Mouse (Mus musculus): ENCODE results near the gene Vps45. TPM values are rescaled to one million over a fixed set of nuclear protein-coding genes. Genes with fewer than 3 reads are reported as not detected.

Gene Vps45
- polyA plus RNA-seq, 1 experiment = 20.1 TPM

DNA sequence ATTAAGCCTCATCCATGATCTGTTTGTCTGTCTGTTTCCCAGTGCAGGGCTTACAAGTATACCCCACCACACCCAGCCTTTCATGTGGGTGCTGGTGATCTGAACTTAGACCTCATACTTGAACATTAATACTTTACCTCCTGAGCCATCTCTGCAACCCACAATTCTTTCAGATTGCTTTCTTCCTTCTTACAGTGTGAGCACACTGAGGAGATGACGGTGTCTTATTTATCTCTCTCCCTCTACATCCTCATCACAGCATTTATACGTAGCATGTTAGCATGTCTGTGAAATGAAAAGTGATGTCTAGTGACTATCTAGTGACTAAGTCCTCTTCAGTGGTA is 17.6 kb downstream of the Vps45 start:
- Histone ChIP-seq H3K27ac (ENCODE audit: control insufficient read depth, insufficient read depth, low read depth, low read length, poor library complexity) (no peak overlapping the region), H3K4me3 (replicated peaks; ENCODE audit: control insufficient read depth, low read depth, low read length) (no peak overlapping the region), H3K4me1 (ENCODE audit: control insufficient read depth, insufficient read depth, low read length) (no peaks in the 10 kb centered on the region)
- WGBS = 93% methylated on average over 2 of the region's 2 CpGs
- TF ChIP-seq POLR2A (IDR thresholded peaks at IDR 0.05; ENCODE audit: borderline replicate concordance, control insufficient read depth, low read depth, low read length) (no peak), CTCF (IDR thresholded peaks at IDR 0.05; ENCODE audit: control insufficient read depth, insufficient read depth, low read length) (no peak)

DNA sequence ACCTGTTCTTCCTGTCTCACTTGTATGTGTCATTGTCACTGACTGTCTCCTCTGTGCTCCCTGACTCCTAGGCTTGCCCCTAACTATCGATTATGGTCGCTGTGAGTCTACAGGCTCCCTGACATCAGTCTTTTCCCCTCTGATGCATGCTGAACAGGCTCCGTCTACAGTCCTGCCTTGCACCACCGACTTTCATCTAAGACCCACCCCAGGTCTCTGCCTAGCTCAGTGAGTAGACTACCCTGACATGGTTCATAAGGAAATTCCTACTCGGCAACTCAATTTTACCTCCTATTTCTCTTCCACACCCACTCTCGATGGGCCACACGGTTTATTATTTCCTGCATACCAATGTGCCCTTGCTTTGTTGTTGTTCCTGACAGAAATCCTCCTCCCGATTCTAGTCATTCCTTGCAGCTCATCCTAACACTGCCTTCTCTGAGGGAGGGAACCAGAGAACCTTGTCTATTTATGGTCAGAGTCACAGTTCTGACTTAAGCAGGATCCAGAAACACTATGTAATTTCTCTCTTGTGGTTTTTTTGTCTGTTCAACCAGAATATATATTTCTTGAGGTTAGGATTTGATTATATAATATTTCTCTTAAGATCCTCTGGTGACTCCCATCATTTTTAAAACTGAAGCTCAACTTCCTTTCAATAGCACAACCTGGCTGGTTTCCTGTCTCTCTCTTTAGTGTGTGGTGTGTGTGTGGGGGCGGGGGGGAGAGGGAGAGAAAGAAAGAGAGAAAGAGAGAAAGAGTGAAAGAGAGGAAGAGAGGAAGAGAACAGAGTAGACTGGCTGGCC is 18.2 kb downstream of the Vps45 start:
- Histone ChIP-seq H3K4me3 (replicated peaks; ENCODE audit: control insufficient read depth, low read depth, low read length) (no peak overlapping the region), H3K27ac (ENCODE audit: control insufficient read depth, insufficient read depth, low read depth, low read length, poor library complexity) (no peak overlapping the region), H3K4me1 (ENCODE audit: control insufficient read depth, insufficient read depth, low read length) (no peaks in the 10 kb centered on the region)
- TF ChIP-seq POLR2A (IDR thresholded peaks at IDR 0.05; ENCODE audit: borderline replicate concordance, control insufficient read depth, low read depth, low read length) (no peak), CTCF (IDR thresholded peaks at IDR 0.05; ENCODE audit: control insufficient read depth, insufficient read depth, low read length) (no peak)
- 71% methylated on average over 9 of the region's 9 CpGs for WGBS

DNA sequence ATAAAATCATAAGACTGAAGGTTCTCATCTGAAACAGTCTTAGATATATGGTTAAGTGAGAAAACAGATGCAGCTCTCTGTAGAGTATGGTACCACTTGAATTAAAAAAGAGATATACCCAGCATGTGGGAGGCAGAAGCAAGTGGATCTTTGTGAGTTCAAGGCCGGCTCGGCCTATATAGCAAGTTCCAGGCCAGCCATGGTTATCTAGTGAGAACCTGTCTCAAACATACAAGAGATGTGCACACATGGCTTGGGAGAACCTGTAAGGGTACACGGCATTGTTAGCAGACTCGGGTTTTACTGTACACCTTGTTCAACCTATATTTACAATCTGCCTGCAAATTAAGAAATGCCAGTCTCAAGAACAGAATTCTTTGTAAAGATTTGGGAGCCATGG is 19.4 kb downstream of the Vps45 start:
- 86% methylated on average over 4 of the region's 4 CpGs for WGBS
- H3K4me1 ChIP-seq (ENCODE audit: control insufficient read depth, insufficient read depth, low read length) = no peaks in the 10 kb centered on the region
- no peak overlapping the region for H3K4me3 ChIP-seq (replicated peaks; ENCODE audit: control insufficient read depth, low read depth, low read length)
- no peak for TF ChIP-seq CTCF (IDR thresholded peaks at IDR 0.05; ENCODE audit: control insufficient read depth, insufficient read depth, low read length)
- no peak for TF ChIP-seq POLR2A (IDR thresholded peaks at IDR 0.05; ENCODE audit: borderline replicate concordance, control insufficient read depth, low read depth, low read length)
- H3K27ac ChIP-seq (ENCODE audit: control insufficient read depth, insufficient read depth, low read depth, low read length, poor library complexity) = no peak overlapping the region

DNA sequence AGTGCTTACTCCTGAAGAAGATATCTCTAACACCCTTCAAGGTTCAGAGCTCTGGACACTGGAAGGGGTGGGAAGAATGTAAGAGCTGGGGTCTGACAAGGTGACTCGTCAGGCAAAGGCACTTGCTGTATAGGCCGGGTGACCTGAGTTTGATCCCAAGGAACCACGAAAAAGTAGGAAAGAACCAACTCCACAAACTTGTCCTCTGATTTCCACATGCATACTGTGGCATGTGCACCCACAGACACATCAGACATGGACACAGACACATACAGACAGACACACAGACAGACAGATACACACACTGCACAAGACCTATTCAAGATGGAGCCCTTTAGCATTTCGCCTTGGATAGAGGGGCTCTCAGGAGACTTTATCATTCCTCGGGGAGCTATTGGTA is 20.1 kb downstream of the Vps45 start:
- 88% methylated on average over 5 of the region's 5 CpGs for WGBS
- TF ChIP-seq POLR2A (IDR thresholded peaks at IDR 0.05; ENCODE audit: borderline replicate concordance, control insufficient read depth, low read depth, low read length) = no peak
- TF ChIP-seq CTCF (IDR thresholded peaks at IDR 0.05; ENCODE audit: control insufficient read depth, insufficient read depth, low read length) = no peak
- H3K4me3 ChIP-seq (replicated peaks; ENCODE audit: control insufficient read depth, low read depth, low read length) = no peak overlapping the region

DNA sequence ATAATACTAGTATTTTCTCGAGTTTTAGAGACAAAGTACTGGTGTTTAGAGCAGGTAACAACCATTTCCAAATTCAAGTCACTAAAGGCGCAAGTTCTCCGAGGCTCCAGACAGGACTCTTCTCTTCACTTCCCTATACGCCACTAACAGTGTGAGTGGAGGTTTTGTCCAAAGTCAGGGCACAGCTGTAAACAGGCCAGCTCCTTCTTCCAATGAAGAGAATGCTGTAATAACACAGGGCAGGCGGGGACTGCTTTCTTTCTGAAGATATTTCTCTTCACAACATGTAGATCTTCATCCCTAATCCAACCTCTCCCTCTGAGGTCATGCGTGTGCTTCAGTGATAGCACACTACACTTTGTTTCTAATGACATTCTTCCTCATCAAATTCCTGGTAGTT is 21.5 kb downstream of the Vps45 start:
- no peak for TF ChIP-seq POLR2A (IDR thresholded peaks at IDR 0.05; ENCODE audit: borderline replicate concordance, control insufficient read depth, low read depth, low read length)
- no peak for TF ChIP-seq CTCF (IDR thresholded peaks at IDR 0.05; ENCODE audit: control insufficient read depth, insufficient read depth, low read length)
- Histone ChIP-seq H3K27ac (ENCODE audit: control insufficient read depth, insufficient read depth, low read depth, low read length, poor library complexity) (no peak overlapping the region), H3K4me1 (ENCODE audit: control insufficient read depth, insufficient read depth, low read length) (no peaks in the 10 kb centered on the region), H3K4me3 (replicated peaks; ENCODE audit: control insufficient read depth, low read depth, low read length) (no peak overlapping the region)
- 81% methylated on average over 6 of the region's 6 CpGs for WGBS

More for the DNA sequence above, 20.1 kb downstream of the Vps45 start:
- Histone ChIP-seq H3K27ac (ENCODE audit: control insufficient read depth, insufficient read depth, low read depth, low read length, poor library complexity) (no peak overlapping the region), H3K4me1 (ENCODE audit: control insufficient read depth, insufficient read depth, low read length) (no peaks in the 10 kb centered on the region)

DNA sequence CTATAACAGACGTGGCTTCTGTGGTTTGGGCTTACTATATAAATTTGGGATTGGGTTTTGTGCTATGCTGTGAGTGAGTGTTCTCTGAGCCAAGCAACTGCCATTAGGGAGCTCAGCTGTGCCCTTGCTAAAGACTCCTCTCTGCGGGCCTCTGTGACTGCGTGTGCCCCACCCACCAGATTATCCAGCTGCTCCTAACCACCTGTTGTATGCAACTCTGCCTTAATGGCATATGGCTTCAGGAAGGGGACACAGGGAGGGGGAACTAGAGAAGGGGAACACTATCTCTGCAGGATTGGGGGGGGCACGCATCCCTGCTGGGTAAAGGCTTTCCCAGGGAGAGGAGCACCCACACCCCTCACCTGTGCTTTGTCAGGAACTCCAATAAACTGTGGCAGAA is 25.2 kb downstream of the Vps45 start:
- whole genome bisulfite sequencing = 26% methylated on average over 4 of the region's 4 CpGs

DNA sequence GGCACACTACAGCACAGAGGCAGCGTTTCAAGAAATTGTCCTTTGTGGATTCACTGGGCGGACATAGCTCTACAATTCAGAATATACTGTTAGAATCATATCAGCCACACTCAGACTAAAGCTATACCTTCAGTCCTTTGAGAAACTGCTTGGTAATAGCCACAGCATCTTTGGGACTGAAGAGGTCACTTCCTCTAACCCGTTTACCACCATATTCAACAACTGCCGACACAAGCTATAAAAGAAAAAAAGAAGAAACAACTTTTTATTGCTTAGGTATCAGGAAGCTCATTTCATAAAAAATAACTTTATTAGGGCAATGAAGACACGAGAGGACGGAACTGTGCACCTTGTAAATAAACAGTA is 25.6 kb downstream of the Vps45 start:
- H3K27ac ChIP-seq (ENCODE audit: control insufficient read depth, insufficient read depth, low read depth, low read length, poor library complexity) = peak overlapping the region; percentile 21; the same call in 1 of the 2 replicates
- no peaks in the 10 kb centered on the region for H3K4me1 ChIP-seq (ENCODE audit: control insufficient read depth, insufficient read depth, low read length)
- H3K4me3 ChIP-seq (replicated peaks; ENCODE audit: control insufficient read depth, low read depth, low read length) = no peak overlapping the region
- 18% methylated on average over 6 of the region's 6 CpGs for WGBS
- TF ChIP-seq CTCF (IDR thresholded peaks at IDR 0.05; ENCODE audit: control insufficient read depth, insufficient read depth, low read length) = no peak

More for the DNA sequence above, 25.2 kb downstream of the Vps45 start:
- no peak for TF ChIP-seq POLR2A (IDR thresholded peaks at IDR 0.05; ENCODE audit: borderline replicate concordance, control insufficient read depth, low read depth, low read length)
- H3K4me1 ChIP-seq (ENCODE audit: control insufficient read depth, insufficient read depth, low read length) = no peaks in the 10 kb centered on the region
- H3K4me3 ChIP-seq (replicated peaks; ENCODE audit: control insufficient read depth, low read depth, low read length) = no peak overlapping the region
- H3K27ac ChIP-seq (ENCODE audit: control insufficient read depth, insufficient read depth, low read depth, low read length, poor library complexity) = no peak overlapping the region

DNA sequence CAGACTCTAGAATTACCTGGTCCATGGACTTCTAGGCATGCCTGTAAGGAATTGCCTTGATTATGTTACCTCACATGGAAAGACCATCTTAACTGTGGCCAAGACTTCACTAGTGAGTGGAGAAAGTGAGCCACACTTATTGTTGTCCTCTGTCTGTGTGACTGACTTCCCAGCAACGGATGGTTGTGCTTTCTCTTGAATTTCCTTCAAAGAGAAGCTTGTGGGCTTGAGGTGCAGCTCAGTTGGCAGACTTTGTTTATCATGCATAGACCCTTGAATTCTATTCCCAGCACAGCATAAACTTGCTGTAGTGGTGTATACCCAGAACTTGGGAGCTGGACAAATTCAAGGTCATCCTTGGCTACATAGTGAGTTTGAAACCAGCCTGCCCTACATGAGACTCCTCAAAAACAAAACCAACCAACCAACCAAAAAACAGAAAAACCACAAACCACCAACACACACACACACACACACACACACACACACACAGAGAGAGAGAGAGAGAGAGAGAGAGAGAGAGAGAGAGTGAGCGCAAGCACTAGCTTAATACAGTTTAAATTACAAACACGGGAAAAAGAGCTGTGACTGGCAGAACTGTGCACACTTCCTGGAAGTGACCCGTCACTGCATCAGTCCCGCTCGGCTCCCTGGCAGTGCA is 26.1 kb downstream of the Vps45 start:
- 10% methylated on average over 6 of the region's 6 CpGs for WGBS
- Histone ChIP-seq H3K4me3 (replicated peaks; ENCODE audit: control insufficient read depth, low read depth, low read length) (no peak overlapping the region), H3K4me1 (ENCODE audit: control insufficient read depth, insufficient read depth, low read length) (no peaks in the 10 kb centered on the region), H3K27ac (ENCODE audit: control insufficient read depth, insufficient read depth, low read depth, low read length, poor library complexity) (peak overlapping the region; percentile 21)
- no peak for TF ChIP-seq CTCF (IDR thresholded peaks at IDR 0.05; ENCODE audit: control insufficient read depth, insufficient read depth, low read length)
- TF ChIP-seq POLR2A (IDR thresholded peaks at IDR 0.05; ENCODE audit: borderline replicate concordance, control insufficient read depth, low read depth, low read length) = 0 out of 2 replicates have a peak, but pooled peaks have one; percentile 43

Data from bone marrow, adult 2 months (tissue).